Mouse (Mus musculus) neural tube, embryonic 12.5 days (tissue): ENCODE measurements at regions not wholly inside any gene's neighbourhood (a gene's known extent, or its start where the extent isn't known, plus 50 kb on each side); places are given as distances from the start of the nearest gene placed in this dataset.

Experiments used
- ATAC-seq: fragments of 200-750 bp; cut with Nextera tagmentation; 2 replicates; pipeline ENCODE4 v1.8.0; 2017; ENCODE audit warnings: low read depth, mild to moderate bottlenecking, moderate TSS enrichment, moderate library complexity; ENCODE audit not compliant: low FRiP score
- H3K27ac ChIP-seq: fragments of 300-500 bp; sonication (generic); 2 replicates; pipeline ENCODE4 v1.5.1; 2016
- H3K27me3 ChIP-seq: fragments of 300-500 bp; sonication (generic); replicated peaks from 2 replicates; pipeline ENCODE4 v1.6.1; 2016; ENCODE audit warnings: mild to moderate bottlenecking
- H3K36me3 ChIP-seq: fragments of 300-500 bp; sonication (generic); 2 replicates; pipeline ENCODE4 v1.6.1; 2016; ENCODE audit warnings: mild to moderate bottlenecking
- H3K4me1 ChIP-seq: fragments of 300-500 bp; sonication (generic); 2 replicates; pipeline ENCODE4 v1.6.1; 2016
- H3K4me2 ChIP-seq: fragments of 300-500 bp; sonication (generic); replicated peaks from 2 replicates; pipeline ENCODE4 v1.6.1; 2016; ENCODE audit warnings: mild to moderate bottlenecking
- H3K4me3 ChIP-seq: fragments of 300-500 bp; sonication (generic); 2 replicates; pipeline ENCODE4 v1.5.1; 2016
- H3K9ac ChIP-seq: fragments of 300-500 bp; sonication (generic); 2 replicates; pipeline ENCODE4 v1.6.1; 2016; ENCODE audit warnings: mild to moderate bottlenecking
- H3K9me3 ChIP-seq: fragments of 300-500 bp; sonication (generic); 2 replicates; pipeline ENCODE4 v1.6.1; 2016; ENCODE audit warnings: mild to moderate bottlenecking
- WGBS: fragments of 180-500 bp; shearing (Covaris S2); methylation state at CpG from one replicate; pipeline ENCODE4 v1.1.7; 2016; 5-methylcytosine and 5-hydroxymethylcytosine counted together

- 83% methylated on average over 3 of the region's 3 CpGs for WGBS
- H3K9me3 ChIP-seq: no peaks in the 10 kb centered on the region
- no peak overlapping the region for H3K4me3 ChIP-seq
- ATAC-seq: no peak
- H3K9ac ChIP-seq: no peak overlapping the region
- no peaks in the 10 kb centered on the region for H3K4me1 ChIP-seq
- no peak overlapping the region for H3K27ac ChIP-seq
- H3K27me3 ChIP-seq: no peaks in the 10 kb centered on the region
- no peaks in the 10 kb centered on the region for H3K36me3 ChIP-seq
- H3K4me2 ChIP-seq: no peak overlapping the region
These were observed 52.0 kb upstream of the Dynlrb2 start for GRCm38 (mm10) chr8:116452806-116453205.

- 79% methylated on average over 3 of the region's 3 CpGs for WGBS
- Histone ChIP-seq H3K27ac (no peak overlapping the region), H3K27me3 (no peaks in the 10 kb centered on the region), H3K36me3 (no peaks in the 10 kb centered on the region), H3K4me2 (no peak overlapping the region), H3K4me3 (no peak overlapping the region), H3K4me1 (no peaks in the 10 kb centered on the region), H3K9ac (no peak overlapping the region), H3K9me3 (no peaks in the 10 kb centered on the region)
- ATAC-seq: no peak
These were observed 53.4 kb upstream of the Dynlrb2 start for GRCm38 (mm10) chr8:116451397-116451796.

- H3K9ac ChIP-seq: no peak overlapping the region
- H3K36me3 ChIP-seq: no peaks in the 10 kb centered on the region
- 90% methylated on average over 2 of the region's 2 CpGs for WGBS
- no peak overlapping the region for H3K4me2 ChIP-seq
- no peaks in the 10 kb centered on the region for H3K4me1 ChIP-seq
- H3K27ac ChIP-seq: no peak overlapping the region
- no peak overlapping the region for H3K4me3 ChIP-seq
- no peaks in the 10 kb centered on the region for H3K27me3 ChIP-seq
- no peaks in the 10 kb centered on the region for H3K9me3 ChIP-seq
- ATAC-seq: no peak
These were observed 57.3 kb upstream of the Dynlrb2 start for GRCm38 (mm10) chr8:116447452-116447851.

- no peaks in the 10 kb centered on the region for H3K36me3 ChIP-seq
- H3K4me1 ChIP-seq: no peaks in the 10 kb centered on the region
- H3K4me3 ChIP-seq: no peak overlapping the region
- no peaks in the 10 kb centered on the region; the same call in 1 of the 2 replicates for H3K27me3 ChIP-seq
- H3K4me2 ChIP-seq: no peak overlapping the region
- H3K9me3 ChIP-seq: no peaks in the 10 kb centered on the region
- H3K27ac ChIP-seq: no peak overlapping the region
- H3K9ac ChIP-seq: no peak overlapping the region
- no peak for ATAC-seq
- WGBS: 61% methylated on average over 2 of the region's 2 CpGs
These were observed 61.9 kb upstream of the Dynlrb2 start for GRCm38 (mm10) chr8:116442827-116443226.

- Histone ChIP-seq H3K9me3 (no peaks in the 10 kb centered on the region), H3K27me3 (no peaks in the 10 kb centered on the region; the same call in 1 of the 2 replicates), H3K4me3 (no peak overlapping the region), H3K27ac (no peak overlapping the region), H3K4me1 (peaks cover 6% of the 10 kb centered on the region; the same call in 1 of the 2 replicates), H3K36me3 (no peaks in the 10 kb centered on the region), H3K4me2 (no peak overlapping the region), H3K9ac (no peak overlapping the region)
- 17% methylated on average over 7 of the region's 7 CpGs for WGBS
- ATAC-seq: no peak
These were observed 65.9 kb upstream of the Dynlrb2 start for GRCm38 (mm10) chr8:116438895-116439294.

- H3K9ac ChIP-seq: no peak overlapping the region
- H3K4me2 ChIP-seq: no peak overlapping the region
- H3K27me3 ChIP-seq: no peaks in the 10 kb centered on the region
- peaks cover 6% of the 10 kb centered on the region; the same call in 1 of the 2 replicates for H3K4me1 ChIP-seq
- no peak overlapping the region for H3K27ac ChIP-seq
- no peaks in the 10 kb centered on the region for H3K36me3 ChIP-seq
- no peak overlapping the region for H3K4me3 ChIP-seq
- no peaks in the 10 kb centered on the region for H3K9me3 ChIP-seq
- WGBS: 54% methylated on average over 15 of the region's 15 CpGs
- no peak for ATAC-seq
These were observed 69.3 kb upstream of the Dynlrb2 start for GRCm38 (mm10) chr8:116435268-116435980.

- Histone ChIP-seq H3K27me3 (no peaks in the 10 kb centered on the region), H3K9me3 (peaks cover 4% of the 10 kb centered on the region; the same call in 1 of the 2 replicates), H3K4me2 (no peak overlapping the region), H3K4me3 (no peak overlapping the region), H3K27ac (no peak overlapping the region), H3K4me1 (no peaks in the 10 kb centered on the region), H3K9ac (no peak overlapping the region), H3K36me3 (no peaks in the 10 kb centered on the region)
- WGBS: 90% methylated on average over 5 of the region's 5 CpGs
- no peak for ATAC-seq
These were observed 74.7 kb upstream of the Dynlrb2 start for GRCm38 (mm10) chr8:116430051-116430450.

GRCm38 (mm10) chr8:116429649-116430048 is 75.1 kb upstream of the Dynlrb2 start:
- peaks cover 4% of the 10 kb centered on the region; the same call in 1 of the 2 replicates for H3K9me3 ChIP-seq
- no peaks in the 10 kb centered on the region for H3K36me3 ChIP-seq
- WGBS: 74% methylated on average over 6 of the region's 6 CpGs
- H3K4me1 ChIP-seq: no peaks in the 10 kb centered on the region
- no peak overlapping the region for H3K9ac ChIP-seq
- no peak overlapping the region for H3K27ac ChIP-seq
- H3K4me3 ChIP-seq: no peak overlapping the region
- no peak overlapping the region for H3K4me2 ChIP-seq
- no peak for ATAC-seq
- no peaks in the 10 kb centered on the region for H3K27me3 ChIP-seq

GRCm38 (mm10) chr8:116422826-116423225 is 81.9 kb upstream of the Dynlrb2 start:
- H3K9ac ChIP-seq: no peak overlapping the region
- H3K4me1 ChIP-seq: no peaks in the 10 kb centered on the region
- H3K4me3 ChIP-seq: no peak overlapping the region
- WGBS: 86% methylated on average over 6 of the region's 6 CpGs
- no peak overlapping the region for H3K4me2 ChIP-seq
- no peak overlapping the region for H3K27ac ChIP-seq
- no peaks in the 10 kb centered on the region for H3K27me3 ChIP-seq
- ATAC-seq: no peak
- peaks cover 4% of the 10 kb centered on the region; the same call in 1 of the 2 replicates for H3K9me3 ChIP-seq
- no peaks in the 10 kb centered on the region for H3K36me3 ChIP-seq

GRCm38 (mm10) chr8:116412703-116413102 is 92.1 kb upstream of the Dynlrb2 start:
- Histone ChIP-seq H3K27ac (no peak overlapping the region), H3K4me2 (peak overlapping the region; percentile 41), H3K4me1 (peaks cover 7% of the 10 kb centered on the region; the same call in 1 of the 2 replicates), H3K9ac (no peak overlapping the region), H3K4me3 (no peak overlapping the region), H3K27me3 (no peaks in the 10 kb centered on the region; the same call in 1 of the 2 replicates), H3K36me3 (no peaks in the 10 kb centered on the region), H3K9me3 (no peaks in the 10 kb centered on the region)
- WGBS: 14% methylated on average over 12 of the region's 12 CpGs
- no peak for ATAC-seq

GRCm38 (mm10) chr8:116410041-116410440 is 94.7 kb upstream of the Dynlrb2 start:
- WGBS: 81% methylated on average over 5 of the region's 5 CpGs
- H3K27me3 ChIP-seq: no peaks in the 10 kb centered on the region; the same call in 1 of the 2 replicates
- ATAC-seq: no peak
- H3K27ac ChIP-seq: no peak overlapping the region
- H3K4me2 ChIP-seq: no peak overlapping the region
- H3K36me3 ChIP-seq: no peaks in the 10 kb centered on the region
- no peak overlapping the region for H3K9ac ChIP-seq
- H3K9me3 ChIP-seq: no peaks in the 10 kb centered on the region
- no peak overlapping the region for H3K4me3 ChIP-seq
- peaks cover 7% of the 10 kb centered on the region; the same call in 1 of the 2 replicates for H3K4me1 ChIP-seq

- no peak for ATAC-seq
- no peak overlapping the region for H3K4me3 ChIP-seq
- no peak overlapping the region for H3K9ac ChIP-seq
- H3K36me3 ChIP-seq: no peaks in the 10 kb centered on the region
- no peak overlapping the region for H3K4me2 ChIP-seq
- H3K9me3 ChIP-seq: no peaks in the 10 kb centered on the region
- peaks cover 7% of the 10 kb centered on the region; the same call in 1 of the 2 replicates for H3K4me1 ChIP-seq
- no peaks in the 10 kb centered on the region; the same call in 1 of the 2 replicates for H3K27me3 ChIP-seq
- H3K27ac ChIP-seq: no peak overlapping the region
- WGBS: 86% methylated on average over 6 of the region's 6 CpGs
These were observed 95.8 kb upstream of the Dynlrb2 start for GRCm38 (mm10) chr8:116409011-116409410.

GRCm38 (mm10) chr8:116404571-116404970 is 100.2 kb upstream of the Dynlrb2 start:
- H3K4me3 ChIP-seq: no peak overlapping the region
- no peaks in the 10 kb centered on the region for H3K4me1 ChIP-seq
- no peak overlapping the region for H3K9ac ChIP-seq
- no peaks in the 10 kb centered on the region for H3K9me3 ChIP-seq
- H3K4me2 ChIP-seq: no peak overlapping the region
- no peak overlapping the region for H3K27ac ChIP-seq
- no peaks in the 10 kb centered on the region for H3K36me3 ChIP-seq
- no peak for ATAC-seq
- no peaks in the 10 kb centered on the region for H3K27me3 ChIP-seq
